Comparison of ENCODE assay signal across 19 mouse cellular contexts in the genomic region with DNA sequence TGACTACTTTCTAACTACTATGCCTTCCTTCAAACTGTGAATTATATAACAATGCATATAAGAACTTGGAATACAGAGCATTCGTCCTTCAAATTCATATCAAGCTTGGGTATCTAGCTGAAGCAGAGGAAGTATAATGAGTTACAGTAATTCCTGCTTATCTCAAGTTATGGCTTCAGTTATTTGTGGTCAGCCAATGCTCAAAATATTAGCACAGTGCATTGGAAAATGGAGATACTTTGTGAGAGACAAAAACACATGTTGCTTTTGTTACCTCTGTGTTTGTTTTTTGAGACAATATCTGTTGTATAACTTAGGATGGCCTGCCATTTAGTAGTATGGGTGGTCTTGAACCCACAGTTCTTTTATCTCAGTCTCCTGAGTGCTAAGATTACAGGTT.
"Had no signal": no experiment of that assay in that cellular context is flagged by ENCODE, and none has a peak within 500 bp of the region (broad histone marks: within the 10 kb centered on the region; RNA-seq: fewer than 3 reads in every experiment).

No protein-coding gene starts in this region.

- H3K27me3 ChIP-seq: liver, embryonic 15.5 days; lung, embryonic 15.5 days; midbrain, embryonic 13.5 days; midbrain, embryonic 15.5 days; neural tube, embryonic 12.5 days had no signal

- H3K4me2 ChIP-seq: liver, embryonic 15.5 days; lung, embryonic 15.5 days; midbrain, embryonic 11.5 days; midbrain, embryonic 13.5 days; midbrain, embryonic 15.5 days; neural tube, embryonic 12.5 days had no signal

- DNase-seq: liver, postnatal 0 days; lung, adult 2 months; lung, postnatal 14 days; lung, postnatal 36 days; right cerebral cortex, adult 18-20 months; right cerebral cortex, postnatal 25 days; right cerebral cortex, postnatal 4 days; spleen, adult 18-20 months; thymus, adult 18-20 months; thymus, postnatal 14 days; thymus, postnatal 36 days had no signal

- H3K36me3 ChIP-seq: liver, embryonic 15.5 days; lung, embryonic 15.5 days had no signal

- H3K4me1 ChIP-seq: liver, embryonic 15.5 days; midbrain, embryonic 15.5 days; neural tube, embryonic 12.5 days had no signal

- H3K27ac ChIP-seq: liver, embryonic 15.5 days; lung, embryonic 15.5 days; macrophage; midbrain, embryonic 13.5 days; midbrain, embryonic 15.5 days; neural tube, embryonic 12.5 days had no signal

- H3K9ac ChIP-seq: liver, embryonic 15.5 days; liver, postnatal 0 days; lung, embryonic 15.5 days; midbrain, embryonic 13.5 days; midbrain, embryonic 15.5 days; neural tube, embryonic 12.5 days had no signal

- H3K9me3 ChIP-seq: liver, embryonic 15.5 days; lung, embryonic 15.5 days; midbrain, embryonic 13.5 days; midbrain, embryonic 15.5 days; neural tube, embryonic 12.5 days had no signal

- ATAC-seq: liver, postnatal 0 days; lung, postnatal 0 days; midbrain, embryonic 13.5 days; midbrain, embryonic 15.5 days had no signal

- H3K4me3 ChIP-seq: liver, embryonic 15.5 days; lung, embryonic 15.5 days; midbrain, embryonic 13.5 days; midbrain, embryonic 15.5 days; neural tube, embryonic 12.5 days had no signal
